Mouse (Mus musculus) v-Abl transformed pro-B cells (cell line): ENCODE results near the gene Trmt11.
"Not testable (repeated sequence)": the region's sequence is repeated elsewhere in the genome, so short reads cannot be mapped to it uniquely, and the experiment has no call there.

ENCODE experiments used
- in situ Hi-C, 2 experiments: fragments of 400-800 bp; cut with MboI; formaldehyde crosslinking; loops; one replicate each; pipeline ENCODE4 v1.15.1; 2025; ENCODE audit not compliant: unreplicated experiment in 2 of 2

Trmt11 gene

DNA sequence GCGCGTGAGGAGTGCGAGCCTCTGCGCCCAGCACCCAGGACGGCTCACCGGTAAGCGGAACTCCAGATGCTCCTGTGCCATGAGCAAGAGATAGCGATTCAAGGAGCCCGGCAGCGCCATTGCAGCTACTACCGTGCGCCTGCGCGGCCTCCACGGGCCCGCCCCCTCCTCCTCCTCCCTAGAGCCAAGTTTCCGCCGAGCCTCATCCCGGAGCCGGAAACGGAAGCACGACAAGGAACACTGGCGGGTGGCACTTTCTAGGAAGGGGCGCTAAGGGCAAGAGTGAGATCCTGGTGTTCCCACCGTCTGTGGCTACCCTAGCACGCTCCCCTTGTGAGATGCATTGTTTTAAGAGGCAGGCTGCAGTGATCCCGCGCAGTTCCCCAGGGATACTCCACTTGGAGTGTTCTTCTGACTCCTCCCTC lies at the start of gene Trmt11:
Trmt11 (minus strand) TSS at position 208 of the 425 bp plus-strand sequence.
- in situ Hi-C loops = loop anchor here in 1 of 2 experiments (25.0 kb wide), 1 partner anchor 1238 kb away; the partner anchor contains the start of gene Rnf146

DNA sequence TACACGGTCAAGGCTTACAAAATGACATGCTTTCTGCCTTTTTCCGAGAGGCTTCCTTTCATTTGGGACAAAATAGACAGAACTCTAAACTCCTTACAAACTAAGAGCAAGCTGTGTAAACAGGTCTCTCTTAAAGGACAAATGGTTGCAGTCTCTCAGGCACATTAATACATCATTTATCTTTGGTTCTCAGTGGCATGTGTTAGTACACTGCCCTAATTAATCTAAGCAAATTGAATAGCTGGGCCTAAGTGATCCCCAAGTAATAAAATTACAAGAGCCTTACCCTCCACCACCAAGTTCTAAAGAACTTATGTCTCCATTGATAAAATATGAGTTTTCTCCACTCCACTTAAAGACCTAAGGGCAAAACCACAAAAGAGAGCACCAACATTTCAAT lies 47.1 kb upstream of the Trmt11 start:
- in situ Hi-C loops = no loop called here

DNA sequence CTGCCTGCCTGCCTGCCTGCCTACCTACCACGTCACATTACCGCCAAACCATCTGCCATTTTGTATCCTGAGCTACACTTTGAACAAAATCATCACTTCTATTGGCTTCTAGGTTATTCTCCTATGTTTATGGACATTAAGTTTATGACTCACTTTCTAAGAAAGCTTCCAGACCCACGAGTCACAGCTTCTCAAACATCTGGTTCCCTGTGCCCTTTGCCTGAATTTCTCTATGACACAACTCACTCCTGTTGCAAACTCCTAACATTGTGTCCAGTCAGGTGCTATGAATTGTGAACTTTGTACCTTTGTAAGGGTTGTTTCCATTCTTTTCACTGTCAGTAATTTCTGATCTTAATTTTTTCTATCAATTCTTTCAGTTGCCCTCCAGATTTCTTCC lies 37.7 kb upstream of the Trmt11 start:
- in situ Hi-C loops = no loop called here

DNA sequence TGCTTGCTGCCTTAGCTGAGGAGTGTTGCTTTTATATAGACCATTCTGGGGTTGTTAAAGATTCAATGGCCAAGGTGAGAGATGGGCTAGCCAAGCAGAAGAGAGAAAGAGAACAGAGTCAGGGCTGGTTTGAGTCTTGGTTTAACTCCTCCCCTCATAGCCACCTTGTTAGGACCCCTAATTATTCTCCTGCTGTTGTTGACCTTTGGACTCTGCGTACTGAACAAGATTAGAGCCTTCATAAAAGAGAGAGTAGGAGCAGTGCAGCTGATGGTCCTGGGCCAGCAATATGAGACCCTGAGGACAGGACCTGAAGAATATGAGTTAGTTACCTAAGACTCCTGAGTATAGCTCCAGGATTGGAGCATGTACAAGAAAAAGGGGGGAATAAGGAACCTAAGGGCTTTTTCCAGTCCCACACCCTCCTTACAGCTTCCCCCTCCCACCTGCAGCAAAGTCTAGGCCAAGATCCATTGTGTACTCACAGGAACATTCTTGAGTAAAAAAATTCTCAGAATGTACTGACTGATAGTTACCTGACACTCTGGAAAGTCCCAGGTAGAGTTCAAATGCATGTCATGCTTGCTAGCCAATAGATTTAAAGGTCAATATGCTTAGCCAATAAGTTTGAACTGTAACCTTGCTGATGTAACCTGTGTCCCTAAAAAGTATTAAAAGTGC lies 36.1 kb upstream of the Trmt11 start:
- in situ Hi-C loops = not testable (repeated sequence)

DNA sequence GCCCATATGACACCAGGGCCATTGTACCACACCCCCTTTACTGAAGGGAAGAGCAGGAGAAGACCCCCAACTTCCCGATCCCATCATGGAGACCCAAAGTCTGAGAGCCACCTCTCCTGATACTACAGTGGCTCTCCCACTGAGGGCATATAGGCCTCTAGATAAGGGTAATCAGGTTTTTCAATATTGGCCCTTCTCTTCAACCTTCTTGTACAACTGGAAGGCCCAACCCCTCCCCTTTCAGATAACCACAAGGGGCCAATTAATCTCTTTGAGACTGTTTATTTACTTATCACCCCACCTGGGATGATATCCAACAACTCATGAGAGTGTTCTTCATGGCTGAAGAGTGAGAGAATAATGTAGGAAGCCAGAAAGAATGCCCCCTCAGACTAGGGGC lies 32.2 kb upstream of the Trmt11 start:
- in situ Hi-C loops = no loop called here

DNA sequence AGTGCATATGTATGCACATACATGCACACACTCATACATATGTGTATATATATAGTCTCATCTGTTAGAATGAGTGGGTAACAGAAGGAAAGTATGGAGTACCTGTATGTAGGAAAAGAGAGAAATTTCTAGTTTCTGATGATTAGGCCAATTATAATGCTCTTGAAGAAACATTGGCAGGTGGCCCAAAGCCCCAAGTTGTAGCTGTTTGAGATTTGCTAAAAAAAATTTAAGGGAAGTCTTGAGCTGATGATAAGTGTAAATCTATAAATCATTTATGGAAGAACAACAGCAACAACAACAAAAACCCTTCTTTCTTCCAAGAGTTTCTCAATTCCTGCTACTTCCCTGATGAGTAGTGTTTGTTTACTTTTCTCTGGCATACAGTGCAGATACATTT lies 29.4 kb upstream of the Trmt11 start:
- in situ Hi-C loops = no loop called here

DNA sequence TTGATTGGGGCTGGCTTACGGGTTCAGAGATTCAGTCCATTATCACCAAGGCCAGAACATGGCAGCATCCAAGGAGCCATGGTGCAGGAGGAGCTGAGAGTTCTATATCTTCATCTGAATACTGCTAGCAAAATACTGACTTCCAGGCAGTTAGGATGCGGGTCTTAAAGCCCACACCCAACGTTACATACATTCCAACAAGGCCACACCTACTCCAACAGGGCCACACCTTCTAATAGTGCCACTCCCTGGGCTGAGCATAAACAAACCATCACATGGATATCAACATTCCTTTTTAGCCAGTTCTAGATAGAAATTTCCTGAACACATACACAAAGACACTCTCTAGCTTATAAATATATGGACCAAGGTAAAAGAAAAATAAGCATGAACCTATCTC lies 29.0 kb upstream of the Trmt11 start, which contains the start of gene Hint3:
Hint3 (minus strand) TSS at position 120 of the 400 bp plus-strand sequence.
- in situ Hi-C loops = no loop called here

DNA sequence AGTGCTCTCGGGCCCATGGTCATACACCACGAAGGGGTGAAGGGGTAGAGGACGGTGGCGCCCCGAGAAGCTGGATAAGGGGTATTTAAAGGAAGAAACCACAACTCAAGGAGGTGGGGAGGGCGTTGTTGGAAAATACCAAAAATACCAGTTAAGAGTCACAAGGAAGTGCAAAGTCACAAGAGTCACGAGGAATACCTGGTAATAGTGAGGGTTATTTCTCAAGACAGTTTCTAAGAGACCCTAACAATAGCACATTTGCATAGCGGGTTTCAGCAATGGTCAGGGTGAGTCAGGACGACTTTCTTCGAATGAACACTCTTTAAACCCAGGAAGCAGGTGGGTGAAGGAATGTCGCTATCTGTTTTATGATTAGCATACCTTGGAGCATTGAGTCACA lies 27.9 kb upstream of the Trmt11 start:
- in situ Hi-C loops = not testable (repeated sequence)

DNA sequence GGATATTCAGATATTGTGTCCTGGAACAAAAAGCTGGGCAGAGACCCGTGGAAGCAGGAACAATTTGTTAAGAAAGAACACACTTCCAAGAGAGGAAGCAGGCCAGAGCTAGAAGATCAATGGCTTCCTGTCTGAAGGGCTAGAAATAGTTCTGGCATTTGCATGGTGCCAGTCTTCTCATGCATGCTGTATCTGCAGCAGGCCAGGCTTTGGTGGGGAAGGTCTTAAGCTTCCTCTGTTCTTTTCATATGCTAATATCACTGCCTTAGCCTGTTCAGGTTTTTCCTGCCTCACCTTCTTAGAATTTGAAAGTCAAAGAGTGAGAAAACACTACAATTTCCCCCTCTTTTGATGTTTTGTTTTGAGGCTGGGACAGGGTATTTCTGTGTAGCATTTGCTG lies 27.0 kb upstream of the Trmt11 start:
- in situ Hi-C loops = no loop called here

DNA sequence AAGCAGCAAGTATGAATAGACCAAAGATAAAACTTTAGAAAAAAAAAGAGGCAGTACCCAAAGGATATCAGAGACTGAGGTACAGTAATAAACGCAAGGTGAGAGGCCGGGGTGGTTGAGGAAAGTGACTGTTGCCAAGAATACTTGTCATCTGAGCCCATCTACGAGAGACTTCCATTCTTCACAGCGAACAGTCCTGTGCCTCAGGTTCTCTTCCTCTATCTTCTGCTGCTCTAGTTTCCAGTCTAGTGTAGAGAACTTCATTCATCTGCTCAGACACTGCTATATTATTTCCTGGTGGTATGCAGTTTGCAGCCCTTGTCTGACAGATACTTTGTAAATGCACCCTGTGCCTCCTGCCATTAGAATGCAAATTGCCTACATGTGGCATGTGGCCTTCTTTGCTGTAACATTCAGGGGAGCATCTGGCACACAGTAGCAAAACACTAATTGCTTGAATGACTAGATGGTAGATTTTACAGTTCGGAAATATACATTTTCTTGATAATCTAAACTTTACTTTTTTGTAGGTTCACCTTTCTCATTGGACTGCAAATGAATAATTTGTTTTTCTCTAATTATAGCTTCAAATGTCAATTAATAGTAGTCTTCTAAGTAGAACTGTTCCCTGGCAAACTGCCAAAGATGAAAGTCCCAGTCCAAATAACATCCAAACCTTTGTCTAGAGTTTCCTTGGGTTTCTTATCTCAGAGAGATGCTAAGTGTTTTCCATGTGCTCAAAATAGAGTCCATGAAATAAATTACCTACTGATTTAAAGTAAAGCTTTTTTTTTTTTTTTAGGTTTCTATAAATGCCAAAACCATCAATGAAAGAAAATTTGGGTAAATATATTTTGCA lies 23.8 kb upstream of the Trmt11 start:
- in situ Hi-C loops = loop anchor here in 1 of 2 experiments (5.0 to 25.0 kb wide), 2 partner anchors 678 to 1262 kb away; partner anchors contain the start of gene Rnf146

DNA sequence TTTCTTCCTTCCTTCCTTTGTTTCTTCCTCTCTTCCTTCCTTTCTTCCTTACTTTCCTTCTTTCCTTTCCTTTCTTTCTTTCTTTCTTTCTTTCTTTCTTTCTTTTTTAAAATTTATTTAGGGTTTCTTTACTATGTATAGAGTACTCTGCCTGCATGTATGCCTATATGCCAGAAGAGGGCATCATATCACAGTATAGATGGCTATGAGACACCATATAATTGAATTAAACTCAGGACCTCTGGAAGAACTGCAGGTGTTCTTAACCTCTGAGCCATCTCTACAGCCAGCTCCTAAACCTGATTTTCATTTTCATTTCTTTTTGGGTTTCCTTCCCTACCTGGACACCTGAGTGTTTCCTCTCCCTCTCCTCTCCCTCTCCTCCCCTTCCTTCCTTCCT lies 22.4 kb upstream of the Trmt11 start:
- in situ Hi-C loops = loop anchor here in 1 of 2 experiments (5.0 to 25.0 kb wide), 2 partner anchors 679 to 1261 kb away; partner anchors contain the start of gene Rnf146

DNA sequence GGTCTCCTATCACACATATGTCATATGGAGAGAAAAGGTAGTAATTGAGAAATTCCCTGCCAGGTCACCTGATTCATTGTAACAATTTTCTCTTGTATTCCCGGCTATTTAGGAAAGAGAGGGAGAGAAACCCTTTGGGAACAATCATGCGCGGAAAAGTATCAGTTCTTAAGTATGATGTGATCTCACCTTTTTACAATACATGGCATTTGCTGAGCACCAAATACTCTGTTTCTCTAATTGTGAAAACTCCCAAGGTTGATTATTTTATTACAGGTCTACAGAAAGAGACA lies 18.3 kb upstream of the Trmt11 start:
- in situ Hi-C loops = loop anchor here (5.0 to 25.0 kb wide), 6 partner anchors 98 to 1257 kb away; partner anchors contain the start of genes Cenpw (in 2 of the 2) and Rnf146 (in 2 of the 2)

DNA sequence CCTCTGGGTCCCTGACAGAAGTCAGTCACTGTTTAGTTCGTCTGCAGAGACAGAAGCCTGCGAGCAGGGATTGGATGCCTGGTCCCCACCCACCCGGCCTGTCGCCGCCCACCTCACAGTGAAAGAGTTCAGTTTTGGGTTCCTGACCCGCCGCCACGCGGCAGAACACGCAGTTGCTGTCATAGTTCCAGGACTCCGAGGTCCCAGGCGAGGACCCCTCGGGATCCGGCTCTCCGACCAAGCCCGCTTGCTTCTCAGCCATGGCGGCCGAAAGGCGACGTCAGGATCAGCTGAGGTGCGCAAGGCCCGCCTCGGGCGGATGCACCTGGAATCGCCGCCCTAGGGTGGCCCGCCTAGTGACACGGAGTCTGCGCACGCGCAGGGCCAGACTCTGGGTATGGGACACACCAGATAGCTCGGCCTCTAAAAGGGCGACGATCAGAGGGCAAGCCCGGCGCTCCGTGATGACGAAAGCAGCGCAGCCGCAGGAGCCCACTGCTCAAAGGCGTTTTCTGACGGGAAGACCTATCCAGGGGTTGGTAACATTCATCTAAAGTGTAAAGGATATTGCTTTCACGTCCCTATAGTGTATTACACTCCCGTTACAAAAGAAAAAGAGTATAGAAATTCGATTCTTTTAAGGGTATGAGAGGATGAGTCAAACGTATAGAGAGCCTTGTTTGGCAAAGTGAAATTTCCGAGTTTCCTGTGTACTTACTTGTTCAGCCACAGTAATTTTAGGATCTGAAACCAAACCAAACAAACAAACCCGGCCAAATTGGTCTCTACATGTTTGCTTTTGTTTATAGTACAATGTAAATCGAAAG lies 17.8 kb upstream of the Trmt11 start:
- in situ Hi-C loops = loop anchor here (5.0 to 25.0 kb wide), 6 partner anchors 99 to 1256 kb away; partner anchors contain the start of genes Cenpw (in 2 of the 2) and Rnf146 (in 2 of the 2)

DNA sequence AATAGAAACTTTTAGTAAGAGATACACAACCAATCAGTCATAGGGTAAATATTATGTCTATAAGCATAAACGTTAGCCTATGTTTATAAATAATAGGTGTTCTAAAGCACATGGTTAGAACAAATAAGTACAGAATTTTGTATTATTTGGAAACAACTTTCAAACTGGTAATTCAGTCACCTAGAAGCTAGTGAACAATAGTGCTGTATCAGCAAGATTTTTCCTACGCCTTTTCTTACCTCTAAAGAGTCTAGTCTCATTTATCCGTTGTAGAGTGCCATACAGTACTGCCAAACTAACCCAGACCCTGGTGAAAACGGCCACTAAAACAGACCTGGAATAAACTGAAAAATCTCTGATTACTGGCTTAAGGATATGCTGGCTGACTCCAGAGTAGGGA lies 12.5 kb upstream of the Trmt11 start:
- in situ Hi-C loops = loop anchor here in 1 of 2 experiments (25.0 kb wide), 1 partner anchor 1251 kb away; the partner anchor contains the start of gene Rnf146

DNA sequence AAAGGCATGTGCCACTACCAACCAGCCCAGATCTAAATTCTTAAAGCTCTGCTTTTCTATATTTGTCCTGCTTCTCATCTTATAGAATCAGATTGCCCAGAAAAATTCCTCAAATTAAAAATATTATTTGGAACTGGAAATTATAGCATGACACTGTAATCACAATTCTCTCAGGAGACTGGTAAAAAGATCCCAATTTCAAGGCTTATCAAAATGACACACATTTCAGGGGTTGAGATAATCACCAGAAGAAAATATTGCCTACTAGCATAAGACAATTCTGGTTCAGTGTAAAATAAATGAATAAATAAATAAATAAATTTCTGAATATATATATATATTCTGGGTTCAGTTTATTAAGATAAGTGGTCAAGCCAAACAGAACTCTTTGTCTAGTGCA lies 9.1 kb upstream of the Trmt11 start:
- in situ Hi-C loops = loop anchor here (5.0 to 25.0 kb wide), 2 partner anchors 698 to 1247 kb away; partner anchors contain the start of gene Rnf146 (in 1 of the 2)

DNA sequence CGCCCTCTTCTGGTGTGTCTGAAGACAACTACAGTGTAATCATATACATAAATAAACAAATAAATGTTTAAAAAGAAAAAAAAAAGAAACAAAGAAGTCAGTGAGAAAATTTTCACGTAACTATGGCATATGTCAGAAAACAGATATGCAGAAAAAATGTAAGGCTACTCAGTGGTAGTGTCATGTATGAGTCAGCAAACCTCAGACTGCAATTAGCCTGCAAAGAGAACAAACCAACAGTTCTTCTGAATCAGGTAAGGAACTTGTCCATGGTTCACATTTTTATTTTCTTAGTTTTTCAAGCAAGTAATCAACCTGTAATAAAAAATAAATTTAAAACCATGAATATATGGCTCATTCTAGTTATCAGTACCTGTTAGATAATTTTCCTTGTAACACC lies 7.6 kb upstream of the Trmt11 start:
- in situ Hi-C loops = loop anchor here (5.0 to 25.0 kb wide), 2 partner anchors 699 to 1246 kb away; partner anchors contain the start of gene Rnf146 (in 1 of the 2)

DNA sequence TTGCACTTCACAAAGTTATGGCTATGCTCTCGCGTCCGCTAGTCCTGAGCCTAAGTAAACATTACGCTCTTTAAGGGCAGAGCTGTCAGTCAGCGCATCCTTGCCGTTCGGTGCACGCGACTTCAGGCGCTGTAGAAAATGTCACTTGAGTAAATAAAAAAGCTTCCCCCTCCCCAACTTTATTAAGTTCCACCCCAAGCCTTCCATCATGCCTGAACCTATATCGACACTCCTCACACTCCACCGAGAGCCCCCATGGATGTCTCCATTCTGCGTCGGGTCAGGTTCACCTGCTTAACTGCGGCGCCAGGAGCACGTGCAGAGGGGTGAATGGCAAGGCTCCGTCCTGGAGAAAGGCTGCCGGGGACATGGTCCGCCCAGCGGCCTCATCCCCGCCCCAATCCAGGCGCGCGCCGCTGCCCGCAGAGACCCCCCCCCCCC lies 435 bp downstream of the Trmt11 start:
- in situ Hi-C loops = loop anchor here in 1 of 2 experiments (25.0 kb wide), 1 partner anchor 1238 kb away; the partner anchor contains the start of gene Rnf146

DNA sequence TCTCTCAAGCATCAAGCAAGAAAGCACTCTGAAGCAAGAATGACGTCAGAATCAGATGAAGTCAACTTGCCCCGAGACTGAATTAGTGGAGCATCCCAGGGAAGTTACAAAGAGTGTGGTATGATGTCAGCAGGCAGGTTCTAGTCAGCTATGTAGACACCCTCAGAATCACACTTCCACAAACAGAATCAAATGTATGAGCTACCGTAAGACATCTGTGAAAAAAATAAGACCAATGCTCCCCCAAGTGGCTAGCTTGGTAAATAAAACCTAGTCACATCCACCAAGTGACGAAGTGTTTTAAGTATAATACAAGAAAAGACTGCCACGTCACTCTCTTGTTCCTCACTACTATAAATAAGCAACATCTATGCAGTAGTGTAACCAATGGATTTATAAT lies 13.5 kb downstream of the Trmt11 start:
- in situ Hi-C loops = no loop called here

DNA sequence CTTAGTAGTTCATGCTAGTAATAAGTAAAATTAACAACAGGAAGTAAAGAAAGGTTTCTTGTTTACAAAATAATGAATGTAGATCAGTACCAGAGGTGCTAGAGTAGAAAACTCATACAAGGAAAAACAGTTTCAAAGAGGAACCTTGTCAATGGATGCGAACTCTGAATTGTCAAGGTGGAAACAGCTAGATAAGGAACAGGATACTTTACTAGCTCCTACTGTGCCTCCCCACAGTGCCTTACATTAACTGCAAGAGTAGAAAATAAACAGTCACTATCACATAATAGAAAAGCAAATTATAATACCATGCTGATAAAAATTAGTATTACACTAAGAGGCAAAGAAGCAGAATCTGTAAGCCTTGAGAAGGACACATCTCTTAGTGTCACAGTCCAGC lies 14.9 kb downstream of the Trmt11 start:
- in situ Hi-C loops = no loop called here

DNA sequence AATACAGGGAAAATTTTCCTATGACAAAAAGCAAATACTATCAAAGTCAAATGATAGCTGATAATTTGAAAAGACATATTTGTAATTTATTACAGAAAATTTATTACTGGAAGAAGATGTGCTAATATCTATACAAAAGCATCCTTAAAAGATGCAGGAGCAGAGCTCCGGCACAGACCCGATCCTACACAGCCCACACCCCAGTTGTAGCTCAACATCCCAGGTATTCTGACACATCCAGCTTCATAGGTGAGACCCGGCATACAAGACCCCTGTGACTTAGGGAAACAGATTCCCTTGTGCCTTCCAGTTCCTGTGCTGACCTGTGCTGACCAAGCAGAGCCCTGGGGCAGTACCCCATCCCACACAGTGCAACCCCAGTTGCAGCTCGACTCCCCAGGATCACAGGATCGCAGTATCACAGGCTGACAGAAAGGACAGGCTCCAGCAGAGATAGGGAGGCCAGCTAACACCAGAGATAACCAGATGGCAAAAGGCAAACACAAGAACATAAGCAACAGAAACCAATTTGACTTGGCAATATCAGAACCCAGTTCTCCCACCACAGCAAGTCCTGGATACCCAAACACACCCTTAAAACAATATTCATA lies 22.8 kb downstream of the Trmt11 start:
- in situ Hi-C loops = no loop called here
